Mouse (Mus musculus) layer of hippocampus, adult 18-20 months (tissue): Measurements from ENCODE around the gene Gpr146. TPM values are rescaled to one million over a fixed set of nuclear protein-coding genes. Genes with fewer than 3 reads are reported as not detected.
"Not testable (repeated sequence)": the region's sequence is repeated elsewhere in the genome, so short reads cannot be mapped to it uniquely, and the experiment has no call there.

ENCODE experiments used
- DNase-seq, 2 experiments: peaks; one replicate each; pipeline ENCODE4 v3.0.0; 2022; ENCODE audit warnings: low spot score in 2 of 2
- long read RNA-seq: library from polyadenylated mRNA; stranded (forward); transcript quantifications from one replicate; pipeline ENCODE4 v2.0.0, GENCODE M21; 2021
- total RNA-seq, 2 experiments: library from RNA; stranded (reverse); gene quantifications; 2 replicates each; pipeline ENCODE4 v1.2.3; 2021

The Gpr146 gene
- total RNA-seq, result 10 to 100 TPM; 10.8 to 12.2 TPM
- long read RNA-seq, full-length matches to known transcripts, result 9 of 16 reads
- long read RNA-seq, partial matches to known transcripts, result 6 of 16 reads
- long read RNA-seq, other reads (novel, unspliced or antisense), result 1 of 16 reads

DNA sequence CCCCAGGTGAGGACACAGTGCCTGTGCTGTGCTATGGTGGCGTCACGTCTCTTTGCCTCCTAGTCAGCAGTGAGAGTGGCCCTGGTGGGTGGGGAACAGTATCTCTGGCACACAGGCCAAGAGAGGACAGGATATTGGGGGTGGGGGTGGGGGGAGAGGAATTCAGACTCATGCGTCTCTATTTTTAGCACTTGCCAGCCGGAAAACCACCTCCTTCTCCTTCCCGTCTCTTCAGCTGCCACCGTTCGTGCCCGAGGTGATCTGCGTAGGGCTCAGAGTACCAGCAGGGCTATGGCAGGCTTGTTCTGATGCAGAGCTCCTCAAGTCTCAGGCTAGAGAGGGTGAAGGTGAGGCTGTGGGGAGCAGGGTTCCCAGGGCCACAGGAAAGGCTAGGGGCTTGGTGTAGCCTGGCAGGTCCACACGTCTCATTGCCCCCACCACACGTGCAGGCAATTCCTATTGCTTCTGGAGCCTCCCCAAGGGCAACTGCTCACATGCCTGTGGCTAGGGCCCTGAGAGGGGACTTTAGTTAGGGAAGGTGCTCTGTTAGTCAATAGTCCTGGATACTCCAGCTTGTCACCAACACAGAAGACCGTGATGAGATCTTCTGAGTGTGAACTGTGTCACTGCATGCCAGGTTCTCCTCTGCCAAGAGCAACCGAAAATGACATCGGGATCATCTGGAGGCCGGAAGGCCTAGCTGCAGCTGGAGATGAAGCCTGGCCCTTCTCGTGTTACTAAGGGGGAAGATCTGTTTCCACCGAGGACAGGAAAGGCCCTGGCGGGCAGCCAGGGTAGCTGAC is at the start of gene Gpr146:
Gene Gpr146 (plus strand): TSS at position 230 of the 803 bp plus-strand sequence.
- DNase-seq, result no peak

DNA sequence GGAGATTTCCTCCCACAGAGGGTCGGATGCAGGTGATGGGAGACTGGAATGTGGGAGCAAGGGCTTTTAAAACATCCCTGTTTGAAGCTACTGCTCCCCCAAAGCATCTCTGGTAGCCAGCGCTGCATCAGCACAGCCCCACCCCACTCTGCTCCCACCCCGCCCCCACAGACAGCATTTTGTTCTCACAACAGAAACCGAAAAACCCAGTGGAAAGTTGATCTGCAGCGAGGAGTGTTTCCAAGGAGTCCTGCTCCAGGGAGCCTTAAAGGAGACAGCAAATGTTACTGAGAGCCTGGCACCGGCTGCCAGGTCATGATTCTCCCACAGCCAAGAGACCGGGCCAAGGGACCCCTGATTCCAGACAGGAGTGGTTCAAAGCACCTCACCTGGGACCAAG is 46.7 kb upstream of the Gpr146 start:
- peak in 1 of 2 experiments; percentile 47 for DNase-seq

DNA sequence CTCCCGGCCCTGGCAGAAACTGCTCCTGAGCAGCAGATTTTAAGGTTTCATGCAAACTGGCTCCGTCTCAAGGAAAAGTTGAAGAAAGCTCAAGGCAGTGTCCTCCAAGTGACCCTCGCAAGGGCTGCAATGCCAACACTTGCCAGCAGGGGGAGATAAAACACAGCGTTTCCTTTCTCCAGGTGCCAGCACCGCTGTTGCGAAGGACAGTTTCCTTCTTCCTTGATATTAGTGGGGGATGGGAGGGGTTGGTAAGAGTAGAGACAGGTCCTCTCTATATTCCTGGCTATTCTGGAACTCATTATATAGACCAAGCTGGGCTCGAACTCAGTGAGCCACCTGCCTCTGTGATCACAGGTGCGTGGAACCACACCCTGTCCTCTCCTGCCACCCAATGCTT is 45.8 kb upstream of the Gpr146 start:
- peak in 1 of 2 experiments; percentile 77 for DNase-seq

DNA sequence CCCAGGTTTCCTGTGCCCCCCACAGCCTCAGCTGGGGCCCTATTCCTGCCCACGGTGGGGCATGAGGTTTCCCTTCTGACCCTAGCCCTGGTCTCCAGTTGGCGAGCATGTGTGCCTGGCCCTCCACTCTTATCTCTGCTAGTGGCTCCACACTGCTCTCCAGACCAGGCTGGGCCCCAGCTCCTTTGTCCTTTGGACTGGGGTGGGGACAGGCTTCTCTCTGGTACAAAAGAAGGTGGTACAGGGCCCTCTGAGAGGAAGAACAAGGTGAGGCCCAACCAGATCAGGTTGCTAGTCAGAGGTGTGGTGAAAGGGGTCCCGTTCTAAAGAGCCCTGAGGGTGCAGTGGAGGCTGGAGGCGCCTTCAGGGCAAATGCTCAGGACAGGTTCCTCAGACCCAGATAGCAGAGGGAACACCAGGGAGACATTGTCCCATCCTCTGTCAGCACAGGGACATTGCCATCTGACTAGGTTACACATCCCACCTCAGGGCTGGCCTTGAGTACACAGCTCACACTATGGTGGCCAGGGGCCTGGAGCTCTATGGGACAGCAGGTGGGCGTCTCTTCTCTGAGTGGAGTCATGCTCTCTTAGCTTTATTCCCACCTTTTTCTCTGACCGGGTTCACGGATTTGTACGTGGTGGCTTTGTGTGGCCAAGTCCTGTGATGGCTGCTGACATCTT is 44.8 kb upstream of the Gpr146 start:
- DNase-seq, result no peak

DNA sequence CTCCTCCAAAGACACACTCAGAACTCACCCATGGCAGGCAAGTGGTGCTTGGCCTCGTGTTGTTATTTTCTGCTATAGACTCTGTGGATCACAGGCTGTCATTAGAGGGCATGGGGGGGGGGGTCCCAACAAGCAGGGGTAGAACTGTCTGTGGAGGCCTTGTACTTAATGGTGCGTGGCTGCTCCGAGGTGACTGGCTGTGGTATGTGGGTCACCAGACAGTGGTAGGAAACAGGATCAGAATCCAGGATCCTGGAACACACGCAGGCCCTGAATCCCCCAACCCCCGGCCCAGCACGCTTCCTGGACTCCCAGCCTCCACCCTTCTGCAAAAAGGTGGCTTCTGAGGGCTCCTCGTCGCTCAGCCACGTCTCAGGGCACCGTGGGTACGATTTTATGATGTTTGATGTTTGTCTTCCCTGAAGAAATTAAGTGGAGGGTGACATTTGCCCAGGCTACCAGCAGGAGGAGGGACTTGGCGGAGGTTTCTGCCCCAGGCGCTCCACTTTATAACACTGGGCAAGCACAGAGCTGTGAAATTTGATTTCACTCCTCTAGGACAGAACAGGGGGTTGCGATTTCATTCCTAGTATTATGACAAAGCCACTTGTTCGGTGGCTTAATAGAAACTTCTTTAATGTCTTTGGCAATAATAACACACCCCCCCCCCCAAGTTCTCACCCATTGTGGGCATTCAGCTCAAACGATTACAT is 44.0 kb upstream of the Gpr146 start:
- no peak for DNase-seq

DNA sequence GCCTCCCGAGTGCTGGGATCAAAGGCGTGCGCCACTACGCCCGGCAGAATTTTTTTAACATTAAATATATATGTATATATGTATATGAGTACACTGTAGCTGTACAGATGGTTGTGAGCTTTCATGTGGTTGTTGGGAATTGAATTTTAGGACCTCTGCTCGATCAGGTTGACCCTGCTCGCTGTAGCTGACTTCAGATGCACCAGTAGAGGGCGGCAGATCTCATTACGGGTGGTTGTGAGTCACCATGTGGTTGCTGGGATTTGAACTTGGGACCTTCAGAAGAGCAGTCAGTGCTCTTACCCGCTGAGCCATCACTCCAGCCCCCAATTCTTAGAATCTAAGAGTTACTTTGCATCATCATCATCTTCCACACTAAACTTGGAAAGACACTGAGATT is 43.1 kb upstream of the Gpr146 start:
- not testable (repeated sequence) for DNase-seq

DNA sequence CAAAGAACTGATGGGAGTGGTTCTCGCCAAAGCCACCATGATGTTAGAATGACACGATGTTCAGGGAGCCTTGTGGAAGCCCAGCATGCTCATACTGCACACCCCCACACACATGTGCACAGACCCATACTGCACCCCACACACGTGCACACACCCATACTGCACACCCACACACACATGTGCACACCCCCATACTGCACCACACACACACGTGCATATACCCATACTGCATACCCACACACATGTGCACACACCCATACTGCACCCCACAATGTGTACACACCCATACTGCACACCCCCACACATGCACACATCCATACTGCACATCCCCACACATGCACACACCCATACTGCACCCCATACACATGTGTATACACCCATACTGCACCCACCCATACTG is 41.9 kb upstream of the Gpr146 start:
- no peak for DNase-seq

DNA sequence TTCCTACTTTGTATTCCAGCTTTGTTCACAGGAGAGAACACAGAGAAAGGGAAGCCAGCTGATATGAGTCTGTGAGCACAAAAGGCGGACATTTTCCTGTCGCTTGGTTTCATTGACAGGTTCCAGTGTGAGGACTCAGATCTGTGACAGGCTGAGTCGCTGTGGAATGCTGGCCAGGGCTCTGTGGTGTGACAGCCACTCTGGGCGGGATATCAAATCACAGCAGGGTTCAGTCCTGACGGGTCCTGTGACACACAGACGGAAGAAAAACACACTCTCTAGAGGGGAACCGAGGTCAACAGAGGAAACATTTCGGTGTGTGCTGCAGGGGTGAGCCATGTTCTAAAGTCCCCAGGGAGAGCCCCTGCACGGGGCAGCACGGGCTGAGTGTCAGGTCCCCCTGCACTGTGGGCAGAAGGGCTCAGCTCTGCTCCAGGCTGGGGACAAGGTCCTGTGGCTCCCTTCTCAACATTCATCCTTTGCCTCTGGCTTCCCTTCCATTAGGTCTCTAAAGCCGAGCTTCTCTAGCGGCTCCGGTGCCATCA is 39.6 kb upstream of the Gpr146 start:
- no peak for DNase-seq

DNA sequence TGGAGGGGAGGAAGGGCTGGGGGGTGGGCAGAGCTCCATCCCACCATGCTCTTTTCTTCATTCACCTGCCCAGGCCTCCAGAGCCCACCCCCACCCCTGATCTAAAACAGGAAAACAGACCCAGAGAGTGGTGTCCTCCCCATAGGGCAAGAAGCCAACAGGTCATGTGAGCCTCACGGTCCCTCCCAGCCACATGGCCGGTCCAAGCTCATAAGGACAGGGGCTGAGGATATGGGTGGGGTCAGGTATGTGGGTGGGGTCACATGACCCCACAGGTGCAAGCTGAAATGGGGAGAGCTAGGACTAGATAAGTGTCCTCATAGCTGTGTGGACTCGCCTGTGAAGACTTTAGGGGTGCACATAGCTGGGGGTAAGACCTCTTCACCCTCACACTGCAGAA is 39.1 kb upstream of the Gpr146 start:
- DNase-seq, result no peak

DNA sequence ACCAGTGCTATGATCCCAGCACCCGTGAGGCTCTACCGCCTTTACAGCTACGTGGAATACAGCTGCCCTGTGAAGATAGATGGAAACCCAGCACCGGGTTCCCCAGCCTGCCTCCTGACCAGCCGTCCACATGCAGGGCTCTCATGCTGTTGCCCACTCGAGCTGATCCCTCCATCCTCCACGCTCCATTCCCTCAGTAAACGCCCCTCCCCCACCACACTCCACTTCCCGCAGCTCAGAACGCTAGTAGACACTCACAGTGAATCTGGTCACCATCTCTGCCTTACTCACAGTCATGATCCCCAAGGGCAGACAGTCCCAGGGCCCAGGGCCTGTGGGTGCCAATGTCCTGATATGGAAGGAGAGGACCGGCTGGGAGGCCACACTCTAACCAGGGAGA is 38.6 kb upstream of the Gpr146 start:
- no peak for DNase-seq

DNA sequence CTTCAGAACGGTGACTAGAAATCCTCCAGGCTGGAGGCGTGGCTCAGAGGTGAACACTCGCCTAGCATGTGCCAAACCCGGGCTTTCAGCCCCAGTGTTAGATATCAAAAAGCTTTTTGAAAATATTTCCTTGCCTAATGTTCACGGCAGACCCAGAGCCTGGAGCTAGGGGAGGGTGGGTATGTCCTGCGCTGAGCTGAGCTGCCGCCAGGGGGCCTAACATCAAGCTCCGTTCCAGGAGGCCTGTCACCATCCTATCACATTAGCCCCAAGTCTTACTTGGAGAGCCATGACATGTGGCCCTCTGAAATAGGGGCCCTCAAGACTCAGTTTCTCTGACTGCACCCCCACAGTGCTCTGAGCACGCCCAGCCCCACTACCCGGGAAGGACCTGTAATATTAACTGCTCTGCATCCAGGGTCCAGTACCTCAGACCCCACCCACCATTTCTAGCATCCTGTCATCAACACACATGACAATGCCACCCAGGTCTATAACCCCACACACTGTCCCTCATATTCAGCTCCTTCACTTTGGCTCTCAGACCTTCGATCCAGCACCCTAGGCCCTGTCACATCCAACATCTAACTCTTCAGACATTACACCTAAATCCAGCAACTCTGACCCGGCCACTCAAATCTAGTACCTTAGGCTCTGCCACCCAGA is 33.3 kb upstream of the Gpr146 start:
- peak; percentile 64 to 82 for DNase-seq

DNA sequence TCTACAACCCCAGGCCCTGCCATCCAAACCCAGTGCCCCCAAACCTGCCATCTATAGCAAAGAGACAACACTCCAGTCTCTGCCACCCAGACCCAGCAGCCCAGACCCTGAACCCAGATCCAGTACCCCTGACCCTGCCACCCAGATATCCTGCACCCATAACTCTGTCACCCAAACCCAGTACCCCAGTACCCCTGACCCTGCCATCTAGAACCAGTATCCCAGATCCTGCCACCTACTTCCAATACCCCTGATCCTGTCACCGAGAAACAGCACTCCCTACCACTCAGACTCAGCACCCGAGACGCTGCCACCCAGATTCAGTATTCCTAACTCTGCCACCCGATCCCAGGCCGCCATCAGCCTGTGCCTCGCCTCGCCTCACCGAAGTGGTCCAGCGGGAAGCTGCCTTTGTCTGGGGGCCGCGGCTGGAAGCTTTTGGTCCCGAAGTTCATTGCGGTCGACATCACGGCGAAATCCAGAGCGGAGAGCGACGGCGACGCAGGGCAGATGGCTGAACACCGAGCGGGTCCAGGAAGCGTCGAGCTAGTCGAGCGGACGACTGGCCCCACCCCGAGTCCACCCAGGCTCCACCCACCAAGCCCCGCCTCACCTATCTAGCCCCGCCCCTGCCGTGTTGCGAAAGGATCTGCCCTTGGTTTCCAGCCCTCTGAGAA is 32.7 kb upstream of the Gpr146 start:
- DNase-seq, result peak; percentile 92 to 95

DNA sequence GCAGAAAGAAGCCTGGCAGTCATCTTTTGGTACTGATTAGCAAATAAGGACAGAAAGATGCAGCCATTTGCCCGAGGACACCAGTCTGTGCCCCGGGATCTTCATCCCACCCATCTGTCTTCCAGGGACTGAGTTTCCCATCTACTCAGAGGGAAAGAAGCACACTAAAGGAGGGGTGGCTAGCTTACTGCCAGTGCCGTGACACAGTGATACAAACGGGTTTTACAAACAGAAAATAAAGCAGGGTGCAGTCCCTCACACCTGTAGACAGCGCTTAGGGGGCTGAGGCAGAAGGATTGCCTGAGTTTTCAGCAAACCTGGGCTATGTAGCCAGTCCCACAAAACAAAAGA is 32.2 kb upstream of the Gpr146 start:
- DNase-seq, result no peak

DNA sequence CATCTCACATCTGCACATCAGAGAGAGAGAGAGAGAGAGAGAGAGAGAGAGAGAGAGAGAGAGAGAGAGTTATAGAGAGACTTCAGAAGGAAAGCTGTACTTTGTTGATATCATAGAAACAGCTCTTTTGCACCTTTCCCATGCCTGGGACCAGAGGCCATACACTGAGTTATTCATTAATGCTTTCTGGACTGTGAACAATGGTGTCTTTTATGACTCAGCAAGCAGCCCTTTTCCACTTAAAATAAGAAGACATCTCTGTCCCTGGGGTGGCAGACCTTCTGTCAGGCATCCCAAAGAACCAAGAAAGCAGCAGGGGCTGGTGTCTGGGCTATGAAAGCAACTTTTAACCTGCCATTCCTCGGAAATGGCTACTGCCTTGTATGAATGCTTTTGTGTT is 30.3 kb upstream of the Gpr146 start:
- DNase-seq, result no peak

DNA sequence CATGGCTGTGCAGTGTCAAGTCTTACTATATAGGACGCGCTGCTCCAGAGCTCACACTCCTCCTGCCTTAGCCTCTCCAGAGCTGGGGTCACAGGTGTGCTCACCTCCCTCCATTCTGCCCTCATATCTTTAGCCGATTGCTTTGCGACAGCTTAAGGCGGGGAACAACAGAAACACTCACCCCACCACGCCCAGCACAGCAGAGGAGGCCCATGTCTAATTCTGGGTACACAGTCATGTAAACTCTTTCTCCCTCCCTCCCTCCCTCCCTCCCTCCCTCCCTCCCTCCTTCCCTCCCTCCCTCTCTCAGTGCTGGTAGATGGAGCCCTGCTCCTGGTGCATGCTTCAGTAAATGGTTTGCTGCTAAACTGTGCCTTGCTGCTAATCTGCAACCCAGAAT is 27.8 kb upstream of the Gpr146 start:
- no peak for DNase-seq

DNA sequence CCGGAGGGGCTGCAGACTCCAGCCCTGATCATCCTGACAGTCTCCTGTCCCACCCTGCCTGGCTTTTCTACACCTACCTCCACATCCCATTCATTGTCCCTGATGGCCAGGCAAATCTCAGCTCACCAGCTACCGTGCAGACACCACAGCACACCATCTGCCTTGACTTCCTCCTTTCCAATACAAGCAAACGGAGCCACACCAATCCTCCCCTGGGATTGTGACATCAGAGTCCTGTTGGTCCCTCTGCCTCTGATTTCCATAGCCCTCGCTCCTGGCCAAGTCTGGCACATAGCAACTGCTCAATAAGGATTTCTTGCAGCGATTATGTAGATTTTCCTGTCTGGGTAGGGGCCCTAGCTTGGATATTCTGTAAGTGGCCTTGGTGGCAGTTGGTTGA is 26.4 kb upstream of the Gpr146 start, which contains the start of gene Cox19:
Gene Cox19 (minus strand): TSS at position 285 of the 400 bp plus-strand sequence.
- DNase-seq, result no peak

DNA sequence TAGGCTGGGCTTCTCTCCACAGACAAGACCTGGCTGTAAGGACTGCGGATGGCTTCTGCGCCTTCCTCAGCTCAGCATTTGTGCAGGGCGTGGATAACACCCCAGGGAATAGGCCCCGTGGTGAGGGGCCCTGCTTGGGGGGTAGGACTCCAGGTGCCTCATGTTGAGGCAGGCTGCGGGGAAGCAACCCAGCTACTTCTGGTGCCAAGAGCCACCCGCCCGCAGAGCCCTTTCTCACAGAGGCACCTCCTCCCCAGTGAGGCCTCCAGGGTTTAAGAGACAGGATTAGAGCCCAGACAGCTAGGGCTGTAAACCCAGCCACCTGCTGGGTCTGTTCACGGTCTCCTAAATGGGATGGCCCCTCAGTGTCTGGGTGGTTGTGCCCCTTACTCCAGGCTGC is 25.9 kb upstream of the Gpr146 start:
- DNase-seq, result no peak

DNA sequence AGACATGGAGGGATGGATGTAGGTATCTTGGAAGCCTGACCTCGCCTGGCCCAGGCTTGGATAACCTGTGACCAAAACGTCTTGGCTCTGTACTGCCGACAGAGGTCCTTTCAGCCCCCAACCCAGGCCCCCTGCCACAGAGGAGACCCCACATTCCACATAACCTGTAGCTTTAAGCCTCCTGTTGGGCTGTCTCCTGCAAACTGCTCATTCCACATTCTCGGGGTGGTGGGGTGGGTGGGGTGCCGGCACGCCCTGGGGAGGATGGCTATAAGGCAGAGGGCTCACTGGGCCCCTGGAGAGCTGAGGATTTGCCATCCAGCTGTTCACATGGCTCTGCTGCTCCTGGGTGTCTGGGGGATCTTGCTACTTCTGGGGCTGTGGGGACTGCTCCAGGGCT is 25.2 kb upstream of the Gpr146 start, which contains the start of gene Cyp2w1:
Gene Cyp2w1 (plus strand): TSS at position 301 of the 400 bp plus-strand sequence.
- no peak for DNase-seq

DNA sequence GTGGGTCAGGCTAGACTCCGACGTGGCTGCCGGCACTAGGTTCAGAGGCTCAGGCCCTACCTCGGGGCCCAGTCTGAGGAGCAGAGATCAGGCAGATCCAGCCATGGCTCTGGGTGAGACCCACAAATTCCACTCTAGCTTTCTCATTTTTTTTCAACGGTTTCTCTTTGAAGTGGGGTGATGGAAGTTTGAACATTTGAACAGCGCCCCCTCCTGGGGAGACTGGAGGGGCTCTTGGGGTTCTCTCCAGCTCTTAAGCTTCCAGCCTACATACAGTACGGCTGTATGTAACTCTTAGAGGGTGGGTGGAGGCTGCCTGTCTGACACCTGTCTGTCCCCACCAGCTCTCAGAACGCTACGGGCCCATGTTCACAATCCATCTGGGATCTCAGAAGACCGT is 24.0 kb upstream of the Gpr146 start:
- no peak for DNase-seq

DNA sequence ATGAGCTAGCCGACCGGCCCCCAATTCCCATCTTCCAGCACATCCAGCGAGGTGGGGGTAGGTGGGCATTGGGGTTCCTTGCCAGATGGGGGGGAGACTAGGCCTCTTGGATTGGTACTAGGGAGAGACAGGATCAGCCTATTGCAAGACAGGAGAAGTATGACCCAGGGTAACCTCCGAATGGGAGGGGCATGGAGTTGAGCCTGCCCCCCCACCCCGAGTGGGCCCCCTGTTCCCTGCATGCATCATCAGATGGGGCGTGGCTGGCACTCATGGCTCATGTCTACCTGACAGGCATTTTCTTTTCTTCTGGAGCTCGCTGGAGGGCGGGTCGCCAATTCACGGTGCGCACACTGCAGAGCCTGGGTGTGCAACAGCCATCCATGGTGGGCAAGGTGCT is 23.6 kb upstream of the Gpr146 start:
- DNase-seq, result no peak
